Mouse (Mus musculus) forelimb bud, embryonic 11.5 days (tissue): ENCODE data around the gene 4930550C14Rik.

Experiments used
- DNase-seq: peaks from one replicate; pipeline ENCODE4 v3.0.0-alpha.2; 2012; ENCODE audit warnings: low read depth, low spot score

The 4930550C14Rik gene

GRCm38 (mm10) chr9:53402291-53402711 lies at the start of gene 4930550C14Rik:
TSS of gene 4930550C14Rik (plus strand) at chr9:53402325.
- no peak for DNase-seq

GRCm38 (mm10) chr9:53353161-53353560 lies 49.0 kb upstream of the 4930550C14Rik start:
- DNase-seq = no peak

- no peak for DNase-seq
Measured at GRCm38 (mm10) chr9:53356219-53357155, 45.6 kb upstream of the 4930550C14Rik start.

GRCm38 (mm10) chr9:53371339-53371738 lies 30.8 kb upstream of the 4930550C14Rik start:
- DNase-seq = no peak

GRCm38 (mm10) chr9:53375907-53376306 lies 26.2 kb upstream of the 4930550C14Rik start:
- DNase-seq = no peak

- DNase-seq = no peak
Measured at GRCm38 (mm10) chr9:53376820-53377219, 25.3 kb upstream of the 4930550C14Rik start.

- no peak for DNase-seq
Measured at GRCm38 (mm10) chr9:53377597-53377996, 24.5 kb upstream of the 4930550C14Rik start.

- no peak for DNase-seq
Measured at GRCm38 (mm10) chr9:53378171-53378570, 24.0 kb upstream of the 4930550C14Rik start.

GRCm38 (mm10) chr9:53380595-53380994 lies 21.5 kb upstream of the 4930550C14Rik start:
- DNase-seq = no peak

- DNase-seq = no peak
Measured at GRCm38 (mm10) chr9:53381113-53381615, 21.0 kb upstream of the 4930550C14Rik start.

- peak; percentile 88 for DNase-seq
Measured at GRCm38 (mm10) chr9:53383951-53384866, 17.9 kb upstream of the 4930550C14Rik start, which contains the start of gene Kdelc2. TSS of gene Kdelc2 (plus strand) at chr9:53384025.

GRCm38 (mm10) chr9:53384873-53385272 lies 17.3 kb upstream of the 4930550C14Rik start:
- DNase-seq = no peak

GRCm38 (mm10) chr9:53387431-53387830 lies 14.7 kb upstream of the 4930550C14Rik start:
- DNase-seq = no peak

GRCm38 (mm10) chr9:53389109-53389508 lies 13.0 kb upstream of the 4930550C14Rik start:
- no peak for DNase-seq

- no peak for DNase-seq
Measured at GRCm38 (mm10) chr9:53390136-53390535, 12.0 kb upstream of the 4930550C14Rik start.

GRCm38 (mm10) chr9:53397685-53398387 lies 4.3 kb upstream of the 4930550C14Rik start:
- no peak for DNase-seq

- DNase-seq = peak; percentile 61
Measured at GRCm38 (mm10) chr9:53398388-53398700, 3.8 kb upstream of the 4930550C14Rik start.

- DNase-seq = no peak
Measured at GRCm38 (mm10) chr9:53399537-53399936, 2.6 kb upstream of the 4930550C14Rik start.

GRCm38 (mm10) chr9:53400696-53401095 lies 1.4 kb upstream of the 4930550C14Rik start:
- DNase-seq = no peak

- no peak for DNase-seq
Measured at GRCm38 (mm10) chr9:53401146-53401545, 979 bp upstream of the 4930550C14Rik start.

- DNase-seq = no peak
Measured at GRCm38 (mm10) chr9:53402991-53403390, 866 bp downstream of the 4930550C14Rik start.
